Mouse (Mus musculus) liver, embryonic 11.5 days (tissue): Measurements from ENCODE around the gene Alg1. TPM values are rescaled to one million over a fixed set of nuclear protein-coding genes. Genes with fewer than 3 reads are reported as not detected.
"Not testable (repeated sequence)": the region's sequence is repeated elsewhere in the genome, so short reads cannot be mapped to it uniquely, and the experiment has no call there.

ENCODE experiments used
- ATAC-seq: fragments of 200-750 bp; cut with Nextera tagmentation; replicated peaks from 2 replicates; pipeline ENCODE4 v1.8.0; 2017; ENCODE audit warnings: moderate number of reproducible peaks, mild to moderate bottlenecking, moderate TSS enrichment, moderate library complexity; ENCODE audit not compliant: low FRiP score
- DNase-seq: peaks from one replicate; pipeline ENCODE4 v3.0.0-alpha.2; 2017; ENCODE audit warnings: low spot score
- H3K27ac ChIP-seq: fragments of 300-500 bp; sonication (generic); 2 replicates; pipeline ENCODE4 v1.5.1; 2014; ENCODE audit warnings: mild to moderate bottlenecking, low read depth, low read length, control low read depth
- H3K27me3 ChIP-seq: fragments of 300-500 bp; sonication (generic); replicated peaks from 2 replicates; pipeline ENCODE4 v1.6.1; 2014; ENCODE audit warnings: low read length, mixed read lengths; ENCODE audit not compliant: control insufficient read depth, insufficient read depth
- H3K36me3 ChIP-seq: fragments of 300-500 bp; sonication (generic); 2 replicates; pipeline ENCODE4 v1.6.1; 2014; ENCODE audit warnings: mild to moderate bottlenecking, low read length, moderate library complexity, mixed read lengths; ENCODE audit not compliant: control insufficient read depth, insufficient read depth
- H3K4me1 ChIP-seq: fragments of 300-500 bp; sonication (generic); replicated peaks from 2 replicates; pipeline ENCODE4 v1.6.1; 2014; ENCODE audit warnings: low read length, mixed read lengths; ENCODE audit not compliant: control insufficient read depth, insufficient read depth
- H3K4me2 ChIP-seq: fragments of 300-500 bp; sonication (generic); 2 replicates; pipeline ENCODE4 v1.6.1; 2014; ENCODE audit warnings: mild to moderate bottlenecking, control low read depth, moderate library complexity
- H3K4me3 ChIP-seq: fragments of 300-500 bp; sonication (generic); 2 replicates; pipeline ENCODE4 v1.5.1; 2014; ENCODE audit warnings: low read depth, low read length, control low read depth
- H3K9ac ChIP-seq: fragments of 300-500 bp; sonication (generic); 2 replicates; pipeline ENCODE4 v1.6.1; 2014; ENCODE audit warnings: low read depth, low read length, control low read depth
- H3K9me3 ChIP-seq: fragments of 300-500 bp; sonication (generic); 2 replicates; pipeline ENCODE4 v1.6.1; 2016; ENCODE audit warnings: low read length, inconsistent platforms, mixed read lengths; ENCODE audit not compliant: control insufficient read depth
- WGBS: fragments of 180-500 bp; shearing (Covaris S2); extraction: QIAGEN DNeasy Blood & Tissue Kit; methylation state at CpG from one replicate; pipeline ENCODE4 v1.1.7; 2014; 5-methylcytosine and 5-hydroxymethylcytosine counted together
- polyA plus RNA-seq: library from polyadenylated mRNA; unstranded; fragments of >200 nt; fragmentation: Nextera tagmentation; extraction: Ambion mirVana; gene quantifications from 2 replicates; pipeline ENCODE4 v1.2.1, GENCODE M21; 2014

Alg1 gene
- polyA plus RNA-seq, 1 experiment from 2014 or later: 31.5 TPM

- WGBS: 65% methylated on average over 4 of the region's 4 CpGs
- Histone ChIP-seq H3K27ac (no peak overlapping the region), H3K4me3 (no peak overlapping the region), H3K4me1 (no peaks in the 10 kb centered on the region), H3K36me3 (no peaks in the 10 kb centered on the region), H3K9me3 (no peaks in the 10 kb centered on the region), H3K27me3 (no peaks in the 10 kb centered on the region), H3K4me2 (no peak overlapping the region), H3K9ac (no peak overlapping the region)
- ATAC-seq: no peak
- no peak for DNase-seq
Measured at GRCm38 (mm10) chr16:5221403-5221802, 12.0 kb upstream of the Alg1 start.

DNA sequence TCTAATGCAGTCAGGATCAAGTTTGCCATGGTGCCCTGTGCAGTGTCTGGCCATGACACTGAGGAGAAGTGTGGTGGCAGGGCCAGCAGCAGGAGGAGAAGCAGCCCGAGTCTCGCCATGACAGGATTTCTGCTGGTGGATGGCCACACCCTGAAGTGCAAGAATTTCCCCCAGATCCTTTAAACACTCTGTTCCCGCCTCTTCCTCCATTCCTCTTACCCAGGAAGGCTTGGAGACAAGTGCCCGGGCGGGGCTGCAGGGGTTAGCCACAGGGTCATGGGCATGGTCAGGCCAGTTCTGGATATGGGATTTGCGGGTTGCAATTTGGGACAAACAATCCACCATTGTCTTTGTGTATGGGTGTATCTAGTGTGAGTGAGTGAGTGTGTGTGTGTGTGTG is 11.3 kb upstream of the Alg1 start, which contains the start of gene AU021092:
TSS of gene AU021092 (minus strand) at position 160 of the 400 bp plus-strand sequence.
- 64% methylated on average over 6 of the region's 6 CpGs for WGBS
- no peak within 1 kb of the TSS for H3K4me2 ChIP-seq
- no peak for DNase-seq
- no peak within 1 kb of the TSS for H3K4me3 ChIP-seq
- H3K9ac ChIP-seq: no peak within 1 kb of the TSS
- H3K27me3 ChIP-seq: no peaks in the 10 kb centered on the region
- no peak within 1 kb of the TSS for H3K27ac ChIP-seq
- H3K4me1 ChIP-seq: no peaks in the 10 kb centered on the region
- no peaks in the 10 kb centered on the region for H3K36me3 ChIP-seq
- no peaks in the 10 kb centered on the region for H3K9me3 ChIP-seq
- no peak for ATAC-seq

GRCm38 (mm10) chr16:5226534-5226933 is 6.9 kb upstream of the Alg1 start:
- not testable (repeated sequence) for H3K36me3 ChIP-seq, H3K4me1 ChIP-seq, ATAC-seq, H3K27me3 ChIP-seq, H3K4me2 ChIP-seq, H3K27ac ChIP-seq, H3K9ac ChIP-seq, H3K9me3 ChIP-seq, DNase-seq, H3K4me3 ChIP-seq
- 14% methylated on average over 1 of the region's 1 CpGs for WGBS

GRCm38 (mm10) chr16:5227501-5227900 is 5.9 kb upstream of the Alg1 start:
- WGBS: 81% methylated on average over 19 of the region's 19 CpGs
- H3K27ac ChIP-seq, DNase-seq, ATAC-seq, H3K9ac ChIP-seq, H3K27me3 ChIP-seq, H3K4me1 ChIP-seq, H3K4me3 ChIP-seq, H3K4me2 ChIP-seq, H3K36me3 ChIP-seq, H3K9me3 ChIP-seq: not testable (repeated sequence)

GRCm38 (mm10) chr16:5228103-5228502 is 5.3 kb upstream of the Alg1 start:
- ATAC-seq, DNase-seq, H3K27me3 ChIP-seq, H3K27ac ChIP-seq, H3K4me3 ChIP-seq, H3K9me3 ChIP-seq, H3K9ac ChIP-seq, H3K4me1 ChIP-seq, H3K36me3 ChIP-seq, H3K4me2 ChIP-seq: not testable (repeated sequence)
- WGBS: 73% methylated on average over 3 of the region's 3 CpGs

DNA sequence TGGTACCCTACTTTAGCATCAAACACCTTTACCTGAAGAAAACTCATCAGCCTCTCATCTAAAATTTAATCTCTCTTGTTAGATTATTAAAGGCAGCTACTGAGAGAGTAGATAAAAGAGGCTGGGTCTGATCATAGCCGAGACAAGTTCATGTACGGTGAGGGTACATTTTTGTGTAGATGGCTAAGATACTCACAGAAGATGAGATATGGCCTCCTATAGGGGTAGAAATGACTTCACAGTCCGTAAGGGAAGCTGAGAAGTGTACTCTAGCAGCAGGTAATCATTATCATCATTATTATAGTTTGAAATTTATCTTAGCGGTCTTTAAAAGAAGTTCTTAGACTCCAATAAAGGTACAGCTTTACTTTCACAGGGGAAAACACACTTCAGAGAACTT is 439 bp upstream of the Alg1 start:
- DNase-seq: no peak
- Histone ChIP-seq H3K4me2 (peak overlapping the region; percentile 25), H3K27ac (no peak overlapping the region), H3K4me1 (peaks cover 4% of the 10 kb centered on the region), H3K4me3 (peak overlapping the region; percentile 94), H3K9me3 (no peaks in the 10 kb centered on the region), H3K36me3 (no peaks in the 10 kb centered on the region; the same call in 1 of the 2 replicates), H3K9ac (no peak overlapping the region), H3K27me3 (no peaks in the 10 kb centered on the region)
- peak; percentile 25; the same call in 1 of the 2 replicates for ATAC-seq
- WGBS: 67% methylated on average over 4 of the region's 4 CpGs

DNA sequence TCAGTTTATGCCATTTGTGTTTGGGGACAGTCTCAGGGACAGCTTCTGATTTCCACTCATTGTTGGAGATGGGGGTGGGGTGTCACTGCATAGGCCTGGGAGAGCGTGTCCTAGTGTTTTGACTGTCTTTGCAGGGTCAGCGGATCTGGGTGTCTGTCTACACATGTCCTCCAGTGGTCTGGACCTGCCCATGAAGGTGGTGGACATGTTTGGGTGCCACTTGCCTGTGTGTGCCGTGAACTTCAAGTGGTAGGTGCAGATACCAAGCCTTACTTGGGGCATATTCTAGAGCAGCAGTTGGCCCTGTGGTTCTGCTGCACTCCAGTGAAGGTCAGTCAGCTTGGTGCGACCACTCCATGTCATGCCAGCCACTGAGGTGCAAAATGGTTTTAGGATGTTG is 8.9 kb downstream of the Alg1 start:
- ATAC-seq (no peak), DNase-seq (no peak)
- WGBS: 89% methylated on average over 4 of the region's 4 CpGs
- H3K27me3 ChIP-seq: no peaks in the 10 kb centered on the region
- H3K4me1 ChIP-seq: no peaks in the 10 kb centered on the region
- no peak overlapping the region for H3K9ac ChIP-seq
- no peak overlapping the region for H3K4me2 ChIP-seq
- H3K36me3 ChIP-seq: peaks cover 30% of the 10 kb centered on the region
- H3K4me3 ChIP-seq: no peak overlapping the region
- H3K27ac ChIP-seq: no peak overlapping the region
- no peaks in the 10 kb centered on the region for H3K9me3 ChIP-seq

DNA sequence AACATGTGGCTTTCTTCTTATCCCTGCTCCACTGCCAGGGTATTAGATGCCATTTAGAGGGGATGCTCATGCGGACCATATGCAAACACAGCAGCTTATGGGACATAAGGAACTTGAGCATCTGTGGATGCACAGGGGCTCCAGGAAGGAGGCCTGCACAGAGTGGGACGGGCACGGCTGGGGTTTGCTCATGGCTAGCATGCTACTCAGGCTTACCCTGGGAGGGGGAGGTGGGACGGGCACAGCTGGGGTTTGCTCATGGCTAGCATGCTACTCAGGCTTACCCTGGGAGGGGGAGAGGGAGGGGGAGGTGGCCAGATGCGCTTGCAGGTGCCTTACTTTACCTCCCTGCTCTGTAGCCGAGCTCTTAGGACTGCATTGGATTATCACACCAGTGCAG is 9.5 kb downstream of the Alg1 start:
- H3K4me2 ChIP-seq: no peak overlapping the region
- no peak overlapping the region for H3K9ac ChIP-seq
- ATAC-seq: no peak
- H3K27ac ChIP-seq: no peak overlapping the region
- no peak overlapping the region for H3K4me3 ChIP-seq
- 81% methylated on average over 6 of the region's 6 CpGs for whole genome bisulfite sequencing
- no peaks in the 10 kb centered on the region for H3K27me3 ChIP-seq
- no peaks in the 10 kb centered on the region for H3K4me1 ChIP-seq
- H3K9me3 ChIP-seq: no peaks in the 10 kb centered on the region
- H3K36me3 ChIP-seq: peaks cover 35% of the 10 kb centered on the region
- no peak for DNase-seq

DNA sequence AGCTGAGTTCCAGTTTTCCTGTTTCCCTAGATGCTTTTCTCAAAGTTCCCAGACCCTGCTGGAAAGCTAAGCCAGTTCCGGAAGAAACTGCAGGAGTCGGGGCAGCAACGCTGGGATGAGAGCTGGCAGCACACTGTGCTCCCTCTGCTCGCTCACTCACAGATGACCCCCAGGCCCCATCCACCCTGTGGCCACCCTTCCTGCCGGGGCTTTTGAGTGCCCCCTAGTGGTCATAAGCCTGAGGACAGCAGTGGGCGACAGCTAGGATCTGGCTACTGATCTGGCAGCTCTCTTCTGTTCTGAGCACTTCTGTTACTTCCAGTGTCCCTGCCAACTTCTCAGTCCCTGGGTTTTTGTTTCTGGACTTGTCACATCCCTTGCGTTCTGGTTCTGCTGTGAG is 11.0 kb downstream of the Alg1 start:
- Histone ChIP-seq H3K4me2 (no peak overlapping the region), H3K4me3 (no peak overlapping the region), H3K27me3 (no peaks in the 10 kb centered on the region), H3K9ac (no peak overlapping the region), H3K4me1 (no peaks in the 10 kb centered on the region), H3K36me3 (peaks cover 38% of the 10 kb centered on the region), H3K9me3 (no peaks in the 10 kb centered on the region), H3K27ac (no peak overlapping the region)
- DNase-seq (no peak), ATAC-seq (peak; percentile 67)
- 41% methylated on average over 7 of the region's 7 CpGs for WGBS
